Mouse (Mus musculus) embryo, embryonic 10 days (tissue): ENCODE measurements at regions not wholly inside any gene's neighbourhood (a gene's known extent, or its start where the extent isn't known, plus 50 kb on each side); places are given as distances from the start of the nearest gene placed in this dataset.
"Not testable (repeated sequence)": the region's sequence is repeated elsewhere in the genome, so short reads cannot be mapped to it uniquely, and the experiment has no call there.

ENCODE experiments used
- DNase-seq: peaks from one replicate; pipeline ENCODE4 v3.0.0-alpha.2; 2015; ENCODE audit warnings: low spot score

- peak; percentile 58 for DNase-seq
Measured at GRCm38 (mm10) chr6:50822236-50823151, 168.3 kb upstream of the Npvf start.

DNA sequence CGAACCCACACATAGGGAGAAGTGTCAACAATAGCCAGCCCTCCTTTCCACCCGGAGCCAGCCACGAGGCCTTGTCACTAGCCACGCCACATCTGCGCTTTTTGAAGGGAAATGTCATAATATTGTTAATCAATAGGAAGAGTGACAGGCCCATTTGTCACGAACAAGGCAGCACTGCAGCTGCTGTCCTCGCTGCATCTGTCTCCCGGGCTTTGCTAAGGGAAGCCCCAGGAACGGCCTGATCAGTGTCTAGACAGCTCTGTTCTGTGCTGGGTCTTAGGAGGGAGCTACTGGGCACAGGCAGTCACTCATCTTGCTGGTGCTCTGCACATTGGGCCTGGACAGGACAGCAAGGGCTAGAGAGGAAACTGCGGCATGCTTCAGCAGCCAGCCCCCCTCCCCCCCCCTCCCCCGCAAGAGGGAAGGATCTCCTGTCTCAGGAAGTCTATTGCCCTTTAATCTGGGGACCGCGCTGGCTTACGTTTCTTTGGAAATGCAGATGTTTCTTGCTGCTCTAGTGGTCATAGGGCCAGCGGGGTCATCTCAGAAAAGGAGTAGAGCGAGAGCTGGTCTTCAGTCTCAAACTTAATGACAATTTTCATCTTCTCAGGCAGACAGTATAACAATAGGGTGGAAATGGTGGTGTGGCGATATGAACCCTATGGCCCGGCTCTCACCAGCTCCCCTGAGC, 169.1 kb upstream of the Npvf start:
- DNase-seq: peak; percentile 61

GRCm38 (mm10) chr6:50824466-50824865, 170.2 kb upstream of the Npvf start:
- no peak for DNase-seq

- no peak for DNase-seq
Measured at GRCm38 (mm10) chr6:50831725-50832124, 177.5 kb upstream of the Npvf start.

GRCm38 (mm10) chr6:50835997-50836625, 181.9 kb upstream of the Npvf start:
- DNase-seq: no peak

DNA sequence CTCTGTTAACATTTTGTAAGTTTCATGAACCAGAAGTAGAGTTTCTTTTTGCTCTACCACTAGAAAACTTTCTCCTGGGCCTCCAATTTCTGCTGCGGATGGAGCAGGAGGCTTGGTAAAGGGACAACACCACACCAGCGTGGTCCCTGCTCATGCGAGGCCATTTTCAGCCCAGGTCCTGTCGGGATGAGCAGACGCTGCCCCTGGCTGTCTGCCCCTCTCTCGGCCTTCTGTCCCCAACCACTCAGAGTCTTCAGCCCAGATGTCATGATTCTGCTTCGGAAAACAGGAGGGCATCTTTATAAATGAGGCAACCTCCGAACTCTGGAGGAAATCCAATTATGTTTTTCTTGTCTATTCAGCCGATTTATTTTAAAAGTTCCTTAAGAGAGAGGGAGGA, 186.6 kb upstream of the Npvf start:
- no peak for DNase-seq

GRCm38 (mm10) chr6:50845246-50845645, 191.0 kb upstream of the Npvf start:
- DNase-seq: not testable (repeated sequence)

DNA sequence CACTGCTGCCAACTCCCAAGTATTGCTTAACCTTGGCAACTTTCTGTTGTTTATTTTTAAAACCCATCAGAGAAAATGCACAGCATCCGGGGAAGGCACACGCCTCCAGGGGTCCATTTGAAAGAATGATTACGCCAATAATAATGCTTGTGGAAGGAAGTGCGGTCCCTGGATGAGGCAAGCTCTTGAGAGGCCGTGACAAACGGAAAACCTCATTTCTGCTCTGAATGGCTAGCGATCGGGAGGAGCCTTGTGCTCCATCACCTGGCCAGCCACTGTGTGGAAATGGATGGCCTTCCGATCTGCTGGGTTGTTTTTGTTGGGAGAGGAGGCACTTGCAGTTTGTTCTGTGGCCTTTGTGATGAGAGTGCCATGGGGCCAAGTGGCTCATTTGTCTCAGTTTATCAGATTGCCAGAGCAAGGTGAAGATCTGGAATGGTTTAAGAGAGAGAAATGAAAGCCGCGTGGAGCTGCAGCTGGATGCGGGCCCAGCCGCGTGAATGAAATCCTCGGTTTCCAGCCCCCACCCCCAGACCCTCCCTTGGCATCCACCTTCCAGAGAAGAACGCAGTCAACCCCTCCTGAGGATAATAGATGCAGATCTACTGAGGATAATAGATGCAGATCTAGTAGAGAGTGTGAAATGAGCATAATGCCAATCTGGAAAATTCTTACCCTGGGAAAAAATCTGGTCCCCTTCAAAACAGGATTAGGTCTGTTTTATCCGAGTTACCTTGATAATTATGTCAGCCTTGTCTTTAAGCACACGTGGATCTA, 192.7 kb upstream of the Npvf start:
- DNase-seq: peak; percentile 40

GRCm38 (mm10) chr6:50847548-50847947, 193.3 kb upstream of the Npvf start:
- no peak for DNase-seq

DNA sequence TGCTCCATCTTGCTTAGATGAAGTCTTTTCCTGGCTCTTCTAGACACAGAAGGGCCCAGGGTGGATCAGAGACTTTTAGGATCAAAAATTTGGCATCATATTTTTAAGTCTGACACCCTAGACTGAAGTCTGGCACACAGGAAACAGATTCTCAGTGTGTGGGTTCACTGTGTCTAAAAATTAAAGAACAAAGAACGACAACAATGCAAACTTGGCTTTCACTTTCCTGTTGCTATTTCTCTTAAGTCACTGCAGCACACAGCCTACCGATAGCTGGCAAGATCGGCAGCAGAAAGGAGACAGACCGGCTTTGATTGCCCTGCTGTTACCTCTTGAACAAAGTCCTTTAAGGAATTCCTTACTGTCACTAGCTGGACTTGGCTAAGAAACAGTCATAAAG, 204.9 kb upstream of the Npvf start:
- DNase-seq: no peak

DNA sequence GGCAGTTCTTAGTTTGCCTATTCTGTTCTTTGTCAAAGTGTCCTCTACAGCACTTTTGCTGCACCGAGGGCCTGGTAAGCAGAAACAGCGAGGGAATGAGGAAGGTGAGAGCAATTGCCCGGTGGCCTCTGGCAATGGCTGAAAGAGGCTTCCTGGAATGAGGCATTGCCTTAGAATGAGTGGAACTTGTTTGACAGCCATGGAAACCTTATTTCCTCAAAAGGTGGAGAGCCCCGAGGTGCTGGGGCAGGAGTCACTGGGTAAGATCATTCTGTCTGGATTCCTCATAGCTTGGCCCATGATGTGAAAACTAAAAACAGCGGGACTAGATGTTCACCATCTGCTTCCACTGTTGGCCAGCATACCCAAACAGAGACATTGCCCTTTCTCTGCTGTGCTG, 223.8 kb upstream of the Npvf start:
- no peak for DNase-seq

- no peak for DNase-seq
Measured at GRCm38 (mm10) chr6:50882298-50882697, 228.1 kb upstream of the Npvf start.

DNA sequence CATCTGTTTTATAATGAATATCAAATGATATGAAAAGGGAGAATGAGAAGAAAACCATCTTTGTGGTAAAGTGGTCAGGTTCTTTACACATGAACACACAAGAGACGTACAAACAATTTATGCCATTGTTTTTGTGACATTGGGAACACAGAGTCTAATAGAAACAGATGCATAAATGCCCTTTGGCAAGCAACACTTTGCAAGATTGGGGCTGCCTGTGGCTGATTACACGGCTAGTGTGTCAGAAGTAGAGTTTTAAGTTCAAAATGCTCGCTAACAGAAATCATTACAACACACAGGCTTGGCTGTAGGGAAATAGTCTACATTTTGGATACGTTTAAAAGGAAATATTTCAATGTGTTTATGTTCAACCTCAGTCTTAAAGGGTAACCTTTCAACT, 228.5 kb upstream of the Npvf start:
- DNase-seq: no peak

- DNase-seq: no peak
Measured at GRCm38 (mm10) chr6:50885031-50885430, 230.8 kb upstream of the Npvf start.

DNA sequence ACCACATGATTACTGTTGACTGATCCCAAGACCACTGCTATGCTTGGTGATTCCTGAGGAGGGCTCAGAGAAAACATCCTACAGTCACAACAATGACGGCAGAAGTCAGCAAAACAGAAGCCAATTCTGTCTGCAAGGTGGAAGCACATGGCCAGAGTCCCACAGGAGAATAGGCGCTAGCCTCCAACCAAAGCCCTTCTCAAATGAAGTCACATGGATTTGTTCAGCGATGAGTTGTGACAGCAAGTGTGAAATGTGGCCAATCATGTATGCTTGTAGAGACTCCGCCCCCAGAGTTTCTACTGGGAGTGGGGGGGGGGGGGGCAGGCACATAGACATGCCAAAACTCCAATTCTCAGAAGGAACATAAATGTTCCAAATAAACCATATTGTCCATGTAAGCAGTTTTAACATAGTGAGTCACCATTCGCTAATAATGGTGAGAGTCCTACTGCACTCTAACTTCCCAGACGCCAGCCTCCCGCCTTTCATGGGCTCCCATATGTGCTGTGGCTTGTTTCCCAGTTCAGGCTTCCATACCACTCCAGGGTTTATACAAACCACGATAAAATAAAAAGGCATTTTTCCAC, 231.6 kb upstream of the Npvf start:
- DNase-seq: no peak

- peak; percentile 78 for DNase-seq
Measured at GRCm38 (mm10) chr6:50890370-50891204, 236.3 kb upstream of the Npvf start.

DNA sequence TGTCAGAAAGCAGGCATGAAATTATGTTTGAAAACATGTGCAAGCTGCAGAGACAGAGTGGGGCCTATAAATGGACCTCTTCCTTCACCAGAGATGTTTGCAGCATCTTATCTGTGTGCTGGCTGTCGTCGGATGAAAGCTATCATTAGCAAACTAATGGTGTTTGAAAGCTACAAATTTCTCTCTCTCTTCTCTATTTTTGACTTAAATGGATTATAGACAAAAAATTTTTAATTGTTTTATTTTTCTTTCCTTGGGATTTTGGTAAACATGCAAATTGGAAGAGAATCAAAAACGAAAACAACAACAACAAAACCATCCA, 236.9 kb upstream of the Npvf start:
- no peak for DNase-seq

DNA sequence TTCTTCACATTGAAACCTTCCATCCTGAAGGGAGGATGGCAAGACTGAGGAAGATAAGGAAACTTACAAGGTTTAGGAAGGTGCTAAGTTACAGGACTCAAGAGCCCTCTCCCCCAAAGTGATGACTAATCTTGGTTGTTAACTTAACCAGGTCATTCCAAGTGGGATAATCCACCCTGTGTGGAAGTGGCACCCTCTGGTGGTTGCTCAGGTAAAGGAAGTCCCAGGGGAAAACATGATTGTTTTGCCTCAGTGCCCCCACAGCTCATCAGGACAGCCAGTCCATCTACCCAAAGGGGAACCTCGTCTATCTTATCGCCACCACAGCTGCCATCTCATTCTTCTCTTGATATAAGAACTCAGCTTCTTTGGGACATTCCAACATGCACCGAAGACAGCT, 244.6 kb upstream of the Npvf start:
- DNase-seq: no peak

GRCm38 (mm10) chr6:50915166-50916030, 261.2 kb upstream of the Npvf start:
- no peak for DNase-seq

GRCm38 (mm10) chr6:50918248-50918647, 264.0 kb upstream of the Npvf start:
- no peak for DNase-seq
